In the genomic region with DNA sequence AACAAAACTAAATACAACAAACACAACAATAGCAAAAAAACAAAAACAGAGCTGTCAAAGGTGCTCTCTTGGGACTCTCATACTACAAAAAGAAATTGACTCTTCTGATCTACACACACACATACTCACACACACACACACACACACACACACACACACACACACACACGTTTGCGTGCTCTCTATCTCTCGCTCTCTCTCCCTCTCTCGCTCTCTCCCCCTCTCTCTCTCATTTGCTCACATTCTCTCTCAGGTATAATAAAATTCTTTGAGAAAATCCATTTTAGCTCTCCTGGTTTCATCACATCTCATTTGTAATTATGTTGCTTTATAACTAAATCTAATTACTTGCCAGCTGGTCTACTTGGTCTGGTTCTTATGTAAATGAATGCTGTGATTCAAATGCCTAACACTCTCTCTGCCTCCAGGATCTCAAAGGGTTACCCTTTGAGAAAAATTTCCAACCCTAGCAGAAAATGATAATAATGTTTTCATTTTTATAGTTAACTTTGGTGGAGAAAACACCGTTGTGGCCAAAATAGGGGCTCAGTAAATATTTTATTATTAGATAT, we compare ENCODE assay signal across 25 mouse cellular contexts. TPM values are rescaled to one million over a fixed set of nuclear protein-coding genes. Genes with fewer than 3 reads are reported as not detected.
DNase-seq lines count a peak whose midpoint lies in the region; ATAC-seq and TF ChIP-seq lines count a peak whose summit lies in the region.
"Had no signal": no experiment of that assay in that cellular context is flagged by ENCODE, and none has a peak within 500 bp of the region (broad histone marks: within the 10 kb centered on the region; RNA-seq: fewer than 3 reads in every experiment).

No protein-coding gene starts in this region.

- H3K4me2 ChIP-seq in neural tube, embryonic 13.5 days: no peak overlapping the region
- no peak overlapping the region for H3K4me2 ChIP-seq in neural tube, embryonic 14.5 days (ENCODE audit: low read depth, low read length)
- H3K4me2 ChIP-seq in neural tube, embryonic 15.5 days: no peak overlapping the region

- H3K9ac ChIP-seq in neural tube, embryonic 13.5 days: no peak overlapping the region
- H3K9ac ChIP-seq in neural tube, embryonic 14.5 days (replicated peaks; ENCODE audit: low read depth, low read length): no peak overlapping the region
- no peak overlapping the region for H3K9ac ChIP-seq in neural tube, embryonic 15.5 days (replicated peaks)

- intact Hi-C loops in gastrocnemius, postnatal 14 days (cut with DNase I; ENCODE audit: low total_unique reads): no loop called here

- H3K36me3 ChIP-seq in neural tube, embryonic 13.5 days: no peaks in the 10 kb centered on the region
- no peaks in the 10 kb centered on the region for H3K36me3 ChIP-seq in neural tube, embryonic 14.5 days (ENCODE audit: control insufficient read depth, insufficient read depth, low read length)
- no peaks in the 10 kb centered on the region for H3K36me3 ChIP-seq in neural tube, embryonic 15.5 days
- H3K36me3 ChIP-seq: G1E had no signal

- no peaks in the 10 kb centered on the region for H3K9me3 ChIP-seq in neural tube, embryonic 13.5 days
- no peaks in the 10 kb centered on the region for H3K9me3 ChIP-seq in neural tube, embryonic 14.5 days (ENCODE audit: control insufficient read depth, low read length)
- no peaks in the 10 kb centered on the region for H3K9me3 ChIP-seq in neural tube, embryonic 15.5 days (replicated peaks)
- H3K9me3 ChIP-seq: G1E had no signal

- no peaks in the 10 kb centered on the region for H3K4me1 ChIP-seq in neural tube, embryonic 13.5 days (replicated peaks)
- H3K4me1 ChIP-seq in neural tube, embryonic 14.5 days (ENCODE audit: control insufficient read depth, insufficient read depth, low read length): no peaks in the 10 kb centered on the region
- no peaks in the 10 kb centered on the region for H3K4me1 ChIP-seq in neural tube, embryonic 15.5 days

- TF ChIP-seq CTCF in brain, embryonic 14.5 days (IDR thresholded peaks at IDR 0.05; ENCODE audit: borderline replicate concordance, extremely low read depth, insufficient read depth, insufficient read length): no peak

- H3K27me3 ChIP-seq in neural tube, embryonic 13.5 days: no peaks in the 10 kb centered on the region
- H3K27me3 ChIP-seq in neural tube, embryonic 14.5 days (ENCODE audit: control insufficient read depth, insufficient read depth, low read length): no peaks in the 10 kb centered on the region
- no peaks in the 10 kb centered on the region for H3K27me3 ChIP-seq in neural tube, embryonic 15.5 days (replicated peaks)
- H3K27me3 ChIP-seq: CH12.LX, Patski had no signal

- ATAC-seq in neural tube, embryonic 13.5 days (ENCODE audit: low read depth): peak; percentile 59
- peak; percentile 69; the same call in 1 of the 2 replicates for ATAC-seq in neural tube, embryonic 14.5 days (ENCODE audit: low read depth)
- ATAC-seq in neural tube, embryonic 15.5 days (ENCODE audit: low FRiP score): peak; percentile 71; the same call in 1 of the 2 replicates
- ATAC-seq: activated CD4-positive, CD25-positive, alpha-beta regulatory T cell, adult 4 months; CD4-positive, CD25-positive, alpha-beta regulatory T cell, adult 4 months; Patski had no signal

- no peak for DNase-seq in neural tube, embryonic 10.5 days (ENCODE audit: extremely low spot score, low spot score)
- peak; percentile 1 for DNase-seq in brain, embryonic 14.5 days (ENCODE audit: low read depth)
- no peak for DNase-seq in thymus, postnatal 25 days
- DNase-seq in gastrocnemius, postnatal 14 days: no peak
- no peak for DNase-seq in embryo, embryonic 9.5 days (ENCODE audit: extremely low spot score)
- DNase-seq: adrenal gland, adult 2 months; adrenal gland, adult 8-10 months; adrenal gland, postnatal 10 days; adrenal gland, postnatal 14 days; adrenal gland, postnatal 25 days; B cell, adult 2 months; cerebellum, adult 11 months; cerebellum, adult 11-12 months; cerebellum, adult 18-20 months had no signal

- WGBS in neural tube, embryonic 13.5 days: 44% methylated on average over 5 of the region's 5 CpGs
- WGBS in neural tube, embryonic 14.5 days: 41% methylated on average over 5 of the region's 5 CpGs
- WGBS in neural tube, embryonic 15.5 days: 37% methylated on average over 5 of the region's 5 CpGs

- no peak for TF ChIP-seq POLR2A in brain, embryonic 14.5 days (IDR thresholded peaks at IDR 0.05; ENCODE audit: borderline replicate concordance, extremely low read depth, insufficient read depth, insufficient read length, poor library complexity, severe bottlenecking)

- no peak overlapping the region for H3K27ac ChIP-seq in neural tube, embryonic 13.5 days (replicated peaks)
- H3K27ac ChIP-seq in neural tube, embryonic 14.5 days (ENCODE audit: low read depth, low read length): no peak overlapping the region
- no peak overlapping the region for H3K27ac ChIP-seq in neural tube, embryonic 15.5 days (replicated peaks)

- no peak overlapping the region for H3K4me3 ChIP-seq in neural tube, embryonic 13.5 days
- H3K4me3 ChIP-seq in neural tube, embryonic 14.5 days (ENCODE audit: low read depth, low read length): no peak overlapping the region
- H3K4me3 ChIP-seq in neural tube, embryonic 15.5 days (replicated peaks): no peak overlapping the region

RNA-seq across cellular contexts. Expression of a gene that starts 28.0 kb away (rescaled TPM):
- not detected in 2 replicates for polyA plus RNA-seq in neural tube, embryonic 13.5 days (2015; fragmentation: Nextera tagmentation; extraction: Ambion mirVana)
- polyA plus RNA-seq in brain, embryonic 14.5 days (2012; rRNA removed): 0.19 and 0.25 TPM in 2 replicates
- not detected in 2 replicates for polyA plus RNA-seq in neural tube, embryonic 14.5 days (2014; fragmentation: Nextera tagmentation; extraction: Ambion mirVana)
- not detected in 2 replicates for polyA plus RNA-seq in neural tube, embryonic 15.5 days (2015; fragmentation: Nextera tagmentation; extraction: Ambion mirVana)
- not detected for total RNA-seq in gastrocnemius, postnatal 14 days (2021)
- total RNA-seq: adrenal gland, postnatal 10 days; adrenal gland, postnatal 14 days; adrenal gland, postnatal 4 days; CH12.LX; MEL had no signal
- polyA plus RNA-seq: activated CD4-positive, CD25-positive, alpha-beta regulatory T cell, adult 4 months; adrenal gland, adult 2 months; C2C12; CD4-positive, CD25-positive, alpha-beta regulatory T cell, adult 4 months; G1E; Patski had no signal
